Mouse (Mus musculus): ENCODE measurements around the gene Fbxo21. TPM values are rescaled to one million over a fixed set of nuclear protein-coding genes. Genes with fewer than 3 reads are reported as not detected.
A peak's percentile ranks its signal among the peaks of the same experiment; 100 is the strongest.

The Fbxo21 gene
- total RNA-seq, 1 experiment from 2014 or later = 7.4 TPM

- no peak for ATAC-seq (replicated peaks; ENCODE audit: insufficient number of reproducible peaks, low FRiP score, low TSS enrichment, poor library complexity, severe bottlenecking)
Measured at GRCm38 (mm10) chr5:118008344-118008743, 31.8 kb downstream of the Fbxo21 start.

DNA sequence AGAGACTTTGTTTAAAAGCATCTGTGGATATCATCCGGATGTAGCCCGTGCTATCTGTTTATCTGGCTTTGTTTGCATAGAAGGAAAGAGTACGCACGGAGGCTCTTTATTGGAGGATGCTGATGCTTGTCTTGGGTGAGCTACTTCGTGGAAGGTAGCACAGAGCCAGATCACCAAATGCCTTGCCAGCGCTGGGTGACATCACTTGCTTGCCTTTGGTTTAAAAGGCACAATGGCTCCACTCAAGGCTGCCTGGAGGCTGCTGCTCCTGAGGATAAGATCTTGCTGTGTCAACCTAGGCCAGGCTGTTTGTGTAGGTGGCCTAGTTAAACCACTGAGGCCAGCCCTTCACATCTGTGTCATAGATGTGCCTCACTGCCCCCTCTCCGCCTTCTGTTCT, 34.3 kb downstream of the Fbxo21 start:
- no peak for ATAC-seq (replicated peaks; ENCODE audit: insufficient number of reproducible peaks, low FRiP score, low TSS enrichment, poor library complexity, severe bottlenecking)

DNA sequence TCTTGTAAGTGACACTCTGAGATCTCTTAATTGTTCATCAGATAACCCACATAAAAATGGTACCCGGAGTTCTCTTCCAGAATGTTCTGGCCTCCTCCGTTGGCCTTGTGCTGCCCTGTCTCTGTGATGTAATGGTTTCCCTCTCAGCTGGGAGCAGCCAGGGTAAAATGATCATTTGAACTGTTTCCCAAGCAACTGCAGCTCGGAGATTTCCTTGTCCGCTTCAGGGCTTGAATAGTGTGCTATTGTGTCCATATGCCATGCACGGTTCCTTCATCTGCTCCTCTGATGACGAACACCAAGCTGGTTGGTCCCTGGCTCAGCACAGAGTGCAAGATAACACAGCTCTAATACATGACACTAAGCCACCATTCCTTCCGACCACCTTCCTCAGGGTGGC, 35.3 kb downstream of the Fbxo21 start:
- no peak for ATAC-seq (replicated peaks; ENCODE audit: insufficient number of reproducible peaks, low FRiP score, low TSS enrichment, poor library complexity, severe bottlenecking)

- ATAC-seq (replicated peaks; ENCODE audit: insufficient number of reproducible peaks, low FRiP score, low TSS enrichment, poor library complexity, severe bottlenecking) = no peak
Measured at GRCm38 (mm10) chr5:118015028-118015427, 38.5 kb downstream of the Fbxo21 start.

DNA sequence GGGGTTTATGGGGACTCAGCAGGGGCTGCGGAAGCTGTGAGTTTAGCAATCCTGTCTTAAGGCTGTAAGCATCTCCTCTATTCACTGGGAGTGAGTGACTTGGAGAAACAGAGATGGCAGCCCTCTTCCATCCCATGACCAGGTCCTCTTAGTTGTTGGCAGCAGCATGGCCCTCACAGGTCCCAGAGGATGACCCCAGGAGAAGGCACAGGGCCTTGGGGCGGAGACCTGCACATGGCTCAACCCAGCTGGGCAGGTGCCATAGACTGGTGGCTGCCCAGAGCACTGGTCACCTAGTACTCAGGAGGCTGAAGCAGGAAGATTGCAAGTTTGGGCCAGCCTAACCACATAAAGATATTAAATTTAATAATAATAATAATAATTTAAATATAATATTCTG, 39.1 kb downstream of the Fbxo21 start:
- ATAC-seq (replicated peaks; ENCODE audit: insufficient number of reproducible peaks, low FRiP score, low TSS enrichment, poor library complexity, severe bottlenecking) = no peak

- no peak for ATAC-seq (replicated peaks; ENCODE audit: insufficient number of reproducible peaks, low FRiP score, low TSS enrichment, poor library complexity, severe bottlenecking)
Measured at GRCm38 (mm10) chr5:118017527-118017926, 41.0 kb downstream of the Fbxo21 start.

- no peak for ATAC-seq (replicated peaks; ENCODE audit: insufficient number of reproducible peaks, low FRiP score, low TSS enrichment, poor library complexity, severe bottlenecking)
Measured at GRCm38 (mm10) chr5:118019905-118020304, 43.4 kb downstream of the Fbxo21 start.

DNA sequence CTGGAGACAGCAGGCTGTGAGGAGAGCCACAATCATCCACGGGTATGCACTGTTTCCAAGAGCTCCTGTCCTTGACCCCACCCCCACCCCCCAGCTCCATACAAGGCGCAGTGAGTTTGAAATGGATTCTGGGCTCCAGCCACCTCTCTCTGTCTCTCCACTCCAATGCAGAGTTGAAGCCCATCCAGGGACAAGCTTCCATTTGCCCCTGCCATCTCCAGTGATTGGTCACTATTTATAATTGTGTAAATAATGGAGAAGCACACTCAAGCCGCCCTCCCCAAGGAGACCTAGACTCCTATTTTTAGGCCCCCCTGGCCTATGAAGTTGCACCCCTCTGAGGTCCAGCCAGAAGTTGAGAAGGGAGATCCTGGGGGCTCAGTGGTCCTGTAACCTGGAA, 46.5 kb downstream of the Fbxo21 start:
- ATAC-seq (replicated peaks; ENCODE audit: insufficient number of reproducible peaks, low FRiP score, low TSS enrichment, poor library complexity, severe bottlenecking) = no peak

DNA sequence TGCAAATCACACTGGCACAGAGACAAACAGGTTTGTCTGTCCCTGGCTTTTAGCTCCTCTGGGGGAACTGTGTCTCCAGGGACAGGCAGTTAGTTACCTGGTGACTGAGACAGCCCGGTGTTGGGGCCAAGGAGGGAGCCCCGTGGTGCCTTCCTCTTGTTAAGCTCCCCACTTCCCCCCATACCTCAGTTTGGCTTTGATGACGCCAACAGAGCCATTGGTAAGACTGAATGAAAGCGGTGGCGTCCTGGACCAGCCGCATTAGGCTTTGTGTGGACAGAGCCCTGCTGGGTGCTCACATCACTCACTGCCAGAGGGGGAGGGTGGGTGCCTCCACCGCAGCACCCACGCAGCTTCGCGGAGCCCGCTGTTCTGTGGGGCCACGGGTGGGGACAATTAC, 49.4 kb downstream of the Fbxo21 start:
- ATAC-seq (replicated peaks; ENCODE audit: insufficient number of reproducible peaks, low FRiP score, low TSS enrichment, poor library complexity, severe bottlenecking) = no peak

DNA sequence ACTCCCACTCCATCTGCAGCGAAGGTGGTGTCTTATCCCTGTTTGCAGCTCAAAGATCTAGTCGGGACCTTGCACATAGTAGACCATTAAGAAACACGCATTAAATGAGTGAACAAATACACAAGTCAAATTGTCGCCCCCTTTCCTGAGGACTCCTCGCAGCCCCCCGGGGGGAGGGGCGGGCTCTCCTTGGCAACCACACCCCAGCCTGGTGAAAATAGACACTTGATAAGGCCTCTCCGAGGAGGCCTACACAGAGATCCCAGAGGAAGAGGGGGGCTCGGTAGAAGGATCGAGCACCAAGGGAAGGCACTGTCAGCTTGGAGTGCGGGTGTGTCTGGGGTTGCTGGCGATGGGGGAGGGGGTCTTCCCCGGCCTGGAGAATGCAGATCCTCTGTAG, 49.8 kb downstream of the Fbxo21 start:
- ATAC-seq (replicated peaks; ENCODE audit: insufficient number of reproducible peaks, low FRiP score, low TSS enrichment, poor library complexity, severe bottlenecking) = no peak

DNA sequence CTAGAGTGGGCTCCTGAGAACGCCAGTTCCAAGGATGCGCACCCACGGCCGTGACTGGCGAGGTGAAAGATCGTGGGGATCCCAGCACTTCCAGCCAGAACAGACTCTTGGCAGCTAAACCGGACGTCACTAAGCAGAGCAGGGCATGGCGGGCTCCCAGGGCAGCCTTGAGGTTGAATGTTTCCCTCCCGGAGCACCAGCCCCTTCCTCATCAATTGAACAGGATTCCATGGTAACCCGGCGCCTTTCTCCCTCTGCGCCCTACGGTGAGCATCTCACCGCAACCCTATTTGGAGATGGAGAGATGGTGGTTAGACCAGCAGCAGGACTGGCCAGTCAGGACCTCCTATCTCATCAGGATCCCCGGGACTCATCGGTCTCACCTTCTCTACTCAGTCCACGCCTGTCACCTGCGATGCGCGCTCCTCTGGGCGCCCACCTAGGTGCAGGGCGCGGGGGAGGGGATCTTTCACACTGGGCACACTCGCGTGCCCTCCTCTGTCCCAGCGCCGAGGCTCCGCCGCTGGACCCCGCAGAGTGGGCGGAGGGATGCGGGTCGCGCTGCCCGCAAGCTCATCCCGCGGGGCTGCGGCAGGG, 50.7 kb downstream of the Fbxo21 start:
- no peak for ATAC-seq (replicated peaks; ENCODE audit: insufficient number of reproducible peaks, low FRiP score, low TSS enrichment, poor library complexity, severe bottlenecking)

- no peak for ATAC-seq (replicated peaks; ENCODE audit: insufficient number of reproducible peaks, low FRiP score, low TSS enrichment, poor library complexity, severe bottlenecking)
Measured at GRCm38 (mm10) chr5:118027698-118028190, 51.2 kb downstream of the Fbxo21 start, which contains the start of gene Tesc. Gene Tesc (plus strand): TSS chr5:118027743.

GRCm38 (mm10) chr5:118028191-118029034, 51.9 kb downstream of the Fbxo21 start:
- no peak for ATAC-seq (replicated peaks; ENCODE audit: insufficient number of reproducible peaks, low FRiP score, low TSS enrichment, poor library complexity, severe bottlenecking)

DNA sequence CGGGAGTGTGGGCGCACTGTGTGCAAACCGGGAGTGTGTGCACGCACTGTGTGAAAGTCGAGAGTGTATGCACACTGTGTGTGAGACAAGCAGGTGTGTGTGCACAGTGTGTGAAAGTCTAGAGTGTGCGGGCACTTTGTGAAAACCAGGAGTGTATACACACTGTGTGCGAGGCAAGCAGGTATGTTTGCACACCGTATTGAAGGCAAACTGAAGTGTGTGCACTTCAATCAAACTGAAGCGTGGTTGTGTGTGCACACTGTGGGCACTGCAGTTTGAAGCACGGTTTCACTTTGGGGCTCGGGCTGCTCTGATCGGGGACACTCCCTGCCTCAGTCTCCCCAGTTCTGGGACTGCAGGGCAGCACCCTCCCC, 52.5 kb downstream of the Fbxo21 start:
- ATAC-seq (replicated peaks; ENCODE audit: insufficient number of reproducible peaks, low FRiP score, low TSS enrichment, poor library complexity, severe bottlenecking) = 0 out of 2 replicates have a peak, but pooled peaks have one; percentile 6

GRCm38 (mm10) chr5:118029420-118029819, 52.9 kb downstream of the Fbxo21 start:
- ATAC-seq (replicated peaks; ENCODE audit: insufficient number of reproducible peaks, low FRiP score, low TSS enrichment, poor library complexity, severe bottlenecking) = no peak

DNA sequence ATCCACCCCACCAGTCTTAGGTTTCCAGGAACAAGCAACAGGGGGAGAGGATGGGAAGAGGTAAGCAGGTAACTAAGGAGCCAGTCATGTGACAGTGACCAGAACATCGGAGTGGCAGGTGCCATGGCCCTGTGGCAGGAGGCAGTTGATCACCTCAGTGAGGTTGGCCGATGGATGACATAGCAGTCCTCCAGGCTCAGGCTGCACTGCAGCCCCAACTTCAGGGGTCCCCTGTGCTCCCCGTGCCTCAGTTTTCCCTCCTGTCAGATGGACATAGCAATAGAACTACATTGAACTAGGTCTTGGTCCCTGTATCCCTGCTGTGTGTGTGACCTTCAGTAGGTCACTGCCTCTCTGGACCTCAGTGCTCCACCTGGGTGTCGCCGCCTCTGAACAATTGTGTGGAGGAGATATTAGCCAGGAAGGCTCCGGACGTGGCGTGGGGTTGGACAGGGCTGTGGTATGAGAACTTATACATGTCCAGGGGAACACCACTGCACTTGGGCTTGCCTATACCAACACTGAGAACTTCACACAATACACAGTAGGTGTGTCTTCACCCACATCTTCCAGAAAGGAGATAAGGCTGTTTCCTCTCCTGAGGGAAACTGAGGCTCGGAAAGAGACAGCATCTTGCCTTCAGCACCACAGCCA, 53.6 kb downstream of the Fbxo21 start:
- ATAC-seq (replicated peaks; ENCODE audit: insufficient number of reproducible peaks, low FRiP score, low TSS enrichment, poor library complexity, severe bottlenecking) = no peak

GRCm38 (mm10) chr5:118031059-118031458, 54.5 kb downstream of the Fbxo21 start:
- ATAC-seq (replicated peaks; ENCODE audit: insufficient number of reproducible peaks, low FRiP score, low TSS enrichment, poor library complexity, severe bottlenecking) = no peak

DNA sequence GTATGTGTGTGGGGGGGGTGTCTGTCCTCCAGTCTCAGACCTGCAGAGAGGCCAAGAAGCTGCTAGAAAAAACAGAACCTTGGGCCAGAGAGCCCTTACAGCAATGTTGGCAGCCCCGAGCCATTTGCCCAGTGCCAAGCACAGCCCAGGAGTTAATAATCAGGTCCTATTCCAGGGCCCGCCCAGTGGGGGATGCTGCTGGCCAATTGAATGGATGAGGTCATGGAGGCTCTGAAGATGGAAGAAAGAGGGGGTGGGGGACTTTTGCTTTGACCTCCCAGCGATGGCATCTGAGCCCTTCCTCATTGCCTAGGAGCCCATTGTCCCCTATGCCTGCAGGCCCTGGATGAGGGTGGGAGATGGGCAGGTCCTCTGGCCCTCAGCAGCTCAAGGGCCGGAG, 55.0 kb downstream of the Fbxo21 start:
- no peak for ATAC-seq (replicated peaks; ENCODE audit: insufficient number of reproducible peaks, low FRiP score, low TSS enrichment, poor library complexity, severe bottlenecking)

GRCm38 (mm10) chr5:118033328-118033727, 56.8 kb downstream of the Fbxo21 start:
- no peak for ATAC-seq (replicated peaks; ENCODE audit: insufficient number of reproducible peaks, low FRiP score, low TSS enrichment, poor library complexity, severe bottlenecking)

DNA sequence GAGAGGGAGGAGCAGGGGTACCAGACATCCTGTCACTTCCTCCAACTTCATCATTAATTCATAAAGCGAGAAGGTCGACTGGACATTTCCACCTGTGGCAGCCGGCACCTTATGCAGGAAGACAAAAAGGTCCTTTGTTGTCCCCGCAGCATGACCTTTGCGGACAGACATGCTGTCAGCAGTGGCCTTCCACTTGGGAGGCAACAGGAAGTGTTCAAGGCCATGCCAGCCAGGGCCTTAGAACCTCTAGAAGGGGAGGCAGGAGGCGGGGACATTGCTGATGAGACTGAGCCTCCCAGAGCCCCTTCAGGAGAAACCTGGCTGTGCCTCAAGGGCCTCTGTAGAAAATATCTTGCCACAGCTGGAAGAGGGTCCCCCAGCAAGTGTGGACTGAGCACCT, 57.2 kb downstream of the Fbxo21 start:
- ATAC-seq (replicated peaks; ENCODE audit: insufficient number of reproducible peaks, low FRiP score, low TSS enrichment, poor library complexity, severe bottlenecking) = no peak

Measured in monocyte, adult 5-6 weeks (primary cell).